Mouse (Mus musculus) cortical plate, adult 2 months (tissue): ENCODE measurements around the gene Tmem63b.

Experiments
- CTCF ChIP-seq: fragments of 200-500 bp; IDR thresholded peaks from 2 replicates; pipeline ENCODE4 v1.5.1; 2011; ENCODE audit warnings: mild to moderate bottlenecking, control low read depth, low read length; ENCODE audit not compliant: insufficient read depth; ENCODE audit errors: extremely low read depth
- POLR2A ChIP-seq: fragments of 200-500 bp; IDR thresholded peaks from 2 replicates; pipeline ENCODE4 v1.6.1; 2011; ENCODE audit warnings: mild to moderate bottlenecking, low read length, control low read depth; ENCODE audit not compliant: insufficient read depth; ENCODE audit errors: extremely low read depth

DNA sequence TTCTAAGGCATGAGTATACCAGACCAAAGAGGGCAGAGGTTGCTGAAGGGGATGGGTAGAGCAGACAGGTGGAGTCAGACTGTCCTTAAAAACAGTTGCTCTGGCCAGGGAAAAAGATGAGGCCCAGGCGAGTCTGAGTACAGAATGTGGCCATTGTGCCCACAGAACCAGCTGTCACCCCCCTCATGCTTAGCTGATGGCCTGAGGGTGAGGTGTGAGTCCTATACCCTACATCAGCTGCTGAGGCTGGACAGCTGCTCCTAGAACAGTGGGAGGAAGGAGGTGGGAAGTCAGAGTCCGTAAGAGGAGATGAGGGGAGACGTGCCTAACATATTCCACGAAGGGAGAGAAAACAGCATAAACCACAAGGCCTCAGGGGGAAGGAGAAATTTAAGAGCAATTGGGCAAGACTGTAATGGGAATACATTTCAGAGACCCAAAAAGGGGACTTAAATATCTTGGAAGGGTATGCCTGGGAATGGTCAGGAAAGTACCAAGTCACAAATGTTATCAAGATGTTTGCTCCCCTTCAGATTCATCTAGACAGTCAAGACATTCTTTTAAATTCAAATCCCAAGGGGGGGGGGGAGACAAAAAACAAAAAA lies 70.6 kb downstream of the Tmem63b start:
- TF ChIP-seq POLR2A: no peak
- TF ChIP-seq CTCF: no peak
